Mouse (Mus musculus): Measurements from ENCODE around the gene Hoxa2.

Gene Hoxa2

DNA sequence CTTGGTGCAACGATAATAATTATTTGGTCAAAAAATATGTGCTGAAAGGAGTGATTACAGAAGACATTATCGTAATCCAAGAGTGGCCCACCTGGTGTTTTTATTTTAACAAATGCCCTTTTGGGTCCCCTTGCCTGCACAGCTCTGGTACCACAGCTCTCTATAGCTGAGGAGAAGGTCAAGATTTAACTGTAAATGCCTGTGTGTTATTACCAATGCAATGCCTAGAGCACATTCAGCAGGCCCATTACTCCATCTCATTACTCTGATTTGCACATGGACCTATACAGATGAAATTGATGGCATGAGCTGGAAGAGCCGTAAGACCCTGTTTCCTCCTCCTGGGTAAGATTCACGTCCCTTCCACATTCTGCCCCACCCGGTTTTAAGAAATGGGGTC, 25.5 kb downstream of the Hoxa2 start:
- DNase-seq (ENCODE audit: low read depth): no peak

DNA sequence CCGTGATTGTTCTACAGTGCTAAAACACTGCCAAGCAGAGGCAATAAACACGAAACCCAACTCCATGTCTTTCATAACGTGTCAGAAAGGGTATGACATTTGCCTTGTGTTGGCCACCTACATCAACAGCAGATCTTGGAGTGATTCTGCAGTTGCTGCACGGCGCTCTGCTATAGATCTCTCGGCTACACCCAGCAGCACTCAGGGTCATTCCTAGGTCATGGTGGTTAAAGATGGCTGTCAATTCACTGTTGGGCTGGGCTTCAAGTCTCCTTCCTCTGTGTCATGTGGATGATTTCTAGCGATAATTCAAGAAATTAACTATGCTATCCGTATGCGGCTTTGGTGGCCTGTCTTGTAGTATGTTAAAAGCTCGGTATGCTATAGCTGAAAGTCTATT, 26.1 kb downstream of the Hoxa2 start:
- DNase-seq (ENCODE audit: low read depth): no peak

GRCm38 (mm10) chr6:52137841-52138535, 26.6 kb downstream of the Hoxa2 start:
- DNase-seq (ENCODE audit: low read depth): no peak

DNA sequence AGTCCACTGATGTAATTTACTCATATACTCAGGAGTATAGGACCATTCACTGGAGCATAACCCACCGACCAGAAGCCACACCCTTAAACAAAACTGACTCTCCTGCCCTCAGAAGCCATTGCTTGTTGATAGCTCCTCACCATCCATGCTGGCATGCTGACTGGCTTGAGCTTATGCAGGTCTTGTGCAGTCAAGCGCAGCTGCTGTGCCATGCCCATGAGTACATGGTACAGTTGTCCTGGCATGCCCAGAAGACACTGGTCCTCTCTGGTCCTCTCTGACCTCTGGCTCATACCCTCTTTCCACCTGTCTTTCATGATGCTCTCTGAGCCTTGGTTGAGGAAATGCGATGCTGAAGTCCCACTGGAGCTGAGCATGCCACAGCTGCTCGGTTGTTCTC, 41.0 kb downstream of the Hoxa2 start:
- DNase-seq (ENCODE audit: low read depth): no peak

- no peak for DNase-seq (ENCODE audit: low read depth)
Observed at GRCm38 (mm10) chr6:52121173-52121572, 43.5 kb downstream of the Hoxa2 start.

DNA sequence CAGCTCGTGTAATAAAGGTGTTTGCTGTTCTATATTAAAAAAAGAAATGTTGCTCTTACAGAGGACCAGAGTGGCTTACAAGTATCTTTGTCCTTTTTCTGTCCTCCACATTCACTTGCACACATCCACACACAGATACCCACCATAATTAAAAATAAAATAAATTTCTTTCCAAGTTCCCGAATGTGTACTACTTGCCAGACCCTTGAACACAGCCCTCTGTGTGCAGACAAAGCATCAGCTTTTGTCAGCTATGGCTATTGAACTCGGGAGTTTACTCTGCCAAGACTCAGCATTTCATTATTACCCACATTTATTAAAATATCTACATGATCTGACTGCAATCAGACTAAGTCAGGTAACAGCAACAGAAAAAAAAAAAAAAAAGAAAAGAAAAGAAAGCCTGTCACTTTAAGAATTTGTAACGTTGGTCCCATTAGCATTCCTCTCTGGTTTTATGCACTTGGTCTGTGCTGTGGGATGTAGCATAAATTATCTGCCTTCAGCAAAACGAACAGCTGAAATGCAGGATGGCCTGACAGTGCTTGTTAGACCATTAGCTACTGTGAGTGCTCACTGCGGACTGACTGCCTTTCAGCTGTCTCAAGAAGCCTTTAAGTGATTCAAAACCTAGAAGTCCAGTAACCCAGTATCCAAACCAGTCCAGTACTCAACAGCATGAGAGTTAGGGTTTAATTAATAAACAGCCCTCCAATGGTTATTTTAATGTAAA, 45.6 kb downstream of the Hoxa2 start:
- no peak for DNase-seq (ENCODE audit: low read depth)

- no peak for DNase-seq (ENCODE audit: low read depth)
Observed at GRCm38 (mm10) chr6:52115899-52116298, 48.7 kb downstream of the Hoxa2 start.

All from NIH3T3 (cell line).